Mouse (Mus musculus) forebrain, postnatal 0 days (tissue): Measurements from ENCODE around the gene Ankrd65. TPM values are rescaled to one million over a fixed set of nuclear protein-coding genes. Genes with fewer than 3 reads are reported as not detected.
A peak's percentile ranks its signal among the peaks of the same experiment; 100 is the strongest.

Experiments used
- ATAC-seq: fragments of 200-750 bp; cut with Nextera tagmentation; 2 replicates; pipeline ENCODE4 v1.8.0; 2017; ENCODE audit warnings: mild to moderate bottlenecking, moderate library complexity
- DNase-seq: peaks from one replicate; pipeline ENCODE4 v3.0.0-alpha.2; 2015
- H3K27ac ChIP-seq: fragments of 300-500 bp; sonication (generic); 2 replicates; pipeline ENCODE4 v1.5.1; 2014; ENCODE audit warnings: low read depth, mild to moderate bottlenecking, antibody characterized with exemption, low read length, moderate library complexity, mixed read lengths
- H3K27me3 ChIP-seq: fragments of 300-500 bp; sonication (generic); 2 replicates; pipeline ENCODE4 v1.6.1; 2014; ENCODE audit warnings: mild to moderate bottlenecking, low read length, mixed read lengths; ENCODE audit not compliant: insufficient read depth
- H3K36me3 ChIP-seq: fragments of 300-500 bp; sonication (generic); 2 replicates; pipeline ENCODE4 v1.6.1; 2014; ENCODE audit warnings: mild to moderate bottlenecking, moderate library complexity; ENCODE audit not compliant: insufficient read depth
- H3K4me1 ChIP-seq: fragments of 300-500 bp; sonication (generic); 2 replicates; pipeline ENCODE4 v1.6.1; 2014; ENCODE audit warnings: antibody characterized with exemption; ENCODE audit not compliant: insufficient read depth
- H3K4me2 ChIP-seq: fragments of 300-500 bp; sonication (generic); 2 replicates; pipeline ENCODE4 v1.6.1; 2014; ENCODE audit warnings: low read depth, mild to moderate bottlenecking, moderate library complexity
- H3K4me3 ChIP-seq: fragments of 300-500 bp; sonication (generic); 2 replicates; pipeline ENCODE4 v1.5.1; 2014; ENCODE audit warnings: low read depth, low read length, mixed read lengths
- H3K9ac ChIP-seq: fragments of 300-500 bp; sonication (generic); 2 replicates; pipeline ENCODE4 v1.6.1; 2014; ENCODE audit warnings: mild to moderate bottlenecking
- H3K9me3 ChIP-seq: fragments of 300-500 bp; sonication (generic); 2 replicates; pipeline ENCODE4 v1.6.1; 2016; ENCODE audit warnings: low read length
- CTCF ChIP-seq: sonication (generic); IDR thresholded peaks from 2 replicates; pipeline ENCODE4 v1.5.1; 2016; ENCODE audit warnings: antibody characterized with exemption, control low read depth, low read depth
- WGBS: fragments of 180-500 bp; shearing (Covaris S2); extraction: QIAGEN DNeasy Blood & Tissue Kit; methylation state at CpG from one replicate; pipeline ENCODE4 v1.1.7; 2014; 5-methylcytosine and 5-hydroxymethylcytosine counted together
- polyA plus RNA-seq: library from polyadenylated mRNA; unstranded; fragments of >200 nt; fragmentation: Nextera tagmentation; extraction: Ambion mirVana; gene quantifications from 2 replicates; pipeline ENCODE4 v1.2.1, GENCODE M21; 2015
- total RNA-seq: library from RNA; depleted of rRNA; stranded (reverse); fragments of >200 nt; gene quantifications from 2 replicates; pipeline ENCODE4 v1.2.3, GENCODE M21; 2014

The Ankrd65 gene
- total and polyA plus RNA-seq, 2 experiments from 2014 or later = not detected

DNA sequence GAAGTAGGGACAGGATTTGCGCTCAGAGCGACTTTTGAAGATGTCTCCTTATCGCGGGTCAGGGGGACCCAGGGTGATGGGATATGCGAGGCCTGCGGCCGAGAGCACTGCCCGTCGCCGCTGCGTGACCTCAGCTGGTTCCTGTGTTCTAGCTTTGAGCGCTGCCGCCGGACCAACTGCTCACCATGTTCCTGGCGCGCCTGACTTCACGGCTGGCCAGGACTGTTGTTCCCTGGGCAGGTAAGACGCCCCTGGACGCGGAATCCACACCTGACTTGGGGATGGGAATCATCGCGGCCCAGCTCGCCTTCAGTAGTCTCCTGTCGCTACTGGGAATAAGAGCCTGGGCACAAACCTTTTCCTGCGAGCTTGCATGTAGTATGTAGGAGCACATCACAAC is 41.6 kb downstream of the Ankrd65 start:
- Histone ChIP-seq H3K4me1 (0 out of 2 replicates have a peak, but pooled peaks cover 8% of the 10 kb centered on the region), H3K27me3 (no peaks in the 10 kb centered on the region), H3K4me2 (peak overlapping the region; percentile 81), H3K9ac (peak overlapping the region; percentile 69), H3K4me3 (peak overlapping the region; percentile 71), H3K27ac (peak overlapping the region; percentile 86), H3K36me3 (peaks cover 10% of the 10 kb centered on the region), H3K9me3 (no peaks in the 10 kb centered on the region)
- TF ChIP-seq CTCF = no peak
- no peak for DNase-seq
- 3% methylated on average over 25 of the region's 25 CpGs for WGBS
- ATAC-seq = no peak; the same call in 1 of the 2 replicates

GRCm38 (mm10) chr4:155832321-155832720 is 42.1 kb downstream of the Ankrd65 start:
- Histone ChIP-seq H3K4me1 (0 out of 2 replicates have a peak, but pooled peaks cover 8% of the 10 kb centered on the region), H3K4me3 (peak overlapping the region; percentile 71), H3K27me3 (no peaks in the 10 kb centered on the region), H3K27ac (no peak overlapping the region), H3K36me3 (peaks cover 7% of the 10 kb centered on the region; the same call in 1 of the 2 replicates), H3K9ac (peak overlapping the region; percentile 69), H3K9me3 (no peaks in the 10 kb centered on the region), H3K4me2 (peak overlapping the region; percentile 81)
- ATAC-seq (no peak), DNase-seq (no peak)
- TF ChIP-seq CTCF = no peak
- 55% methylated on average over 10 of the region's 10 CpGs for WGBS

- H3K4me2 ChIP-seq = no peak overlapping the region
- no peak overlapping the region for H3K4me3 ChIP-seq
- H3K27ac ChIP-seq = no peak overlapping the region
- H3K27me3 ChIP-seq = no peaks in the 10 kb centered on the region
- WGBS = 87% methylated on average over 4 of the region's 4 CpGs
- H3K4me1 ChIP-seq = 0 out of 2 replicates have a peak, but pooled peaks cover 8% of the 10 kb centered on the region
- ATAC-seq = no peak
- DNase-seq = no peak
- TF ChIP-seq CTCF = no peak
- no peaks in the 10 kb centered on the region for H3K9me3 ChIP-seq
- H3K9ac ChIP-seq = no peak overlapping the region
- H3K36me3 ChIP-seq = peaks cover 7% of the 10 kb centered on the region; the same call in 1 of the 2 replicates
Measured at GRCm38 (mm10) chr4:155833234-155833633, 43.0 kb downstream of the Ankrd65 start.

GRCm38 (mm10) chr4:155833836-155834235 is 43.6 kb downstream of the Ankrd65 start:
- no peaks in the 10 kb centered on the region for H3K9me3 ChIP-seq
- 0 out of 2 replicates have a peak, but pooled peaks cover 8% of the 10 kb centered on the region for H3K4me1 ChIP-seq
- peak; percentile 69 for TF ChIP-seq CTCF
- H3K9ac ChIP-seq = no peak overlapping the region
- DNase-seq (peak; percentile 79), ATAC-seq (peak; percentile 6)
- 35% methylated on average over 2 of the region's 2 CpGs for WGBS
- peak overlapping the region; percentile 15; the same call in 1 of the 2 replicates for H3K27ac ChIP-seq
- no peak overlapping the region for H3K4me3 ChIP-seq
- H3K4me2 ChIP-seq = no peak overlapping the region
- no peaks in the 10 kb centered on the region for H3K27me3 ChIP-seq
- peaks cover 7% of the 10 kb centered on the region; the same call in 1 of the 2 replicates for H3K36me3 ChIP-seq

GRCm38 (mm10) chr4:155837404-155838010 is 47.3 kb downstream of the Ankrd65 start:
- Histone ChIP-seq H3K27ac (no peak overlapping the region), H3K4me2 (no peak overlapping the region), H3K9ac (no peak overlapping the region), H3K36me3 (peaks cover 9% of the 10 kb centered on the region; the same call in 1 of the 2 replicates), H3K27me3 (no peaks in the 10 kb centered on the region), H3K4me3 (no peak overlapping the region), H3K4me1 (0 out of 2 replicates have a peak, but pooled peaks cover 2% of the 10 kb centered on the region), H3K9me3 (no peaks in the 10 kb centered on the region)
- WGBS = 80% methylated on average over 11 of the region's 11 CpGs
- ATAC-seq (no peak), DNase-seq (no peak)
- TF ChIP-seq CTCF = no peak

DNA sequence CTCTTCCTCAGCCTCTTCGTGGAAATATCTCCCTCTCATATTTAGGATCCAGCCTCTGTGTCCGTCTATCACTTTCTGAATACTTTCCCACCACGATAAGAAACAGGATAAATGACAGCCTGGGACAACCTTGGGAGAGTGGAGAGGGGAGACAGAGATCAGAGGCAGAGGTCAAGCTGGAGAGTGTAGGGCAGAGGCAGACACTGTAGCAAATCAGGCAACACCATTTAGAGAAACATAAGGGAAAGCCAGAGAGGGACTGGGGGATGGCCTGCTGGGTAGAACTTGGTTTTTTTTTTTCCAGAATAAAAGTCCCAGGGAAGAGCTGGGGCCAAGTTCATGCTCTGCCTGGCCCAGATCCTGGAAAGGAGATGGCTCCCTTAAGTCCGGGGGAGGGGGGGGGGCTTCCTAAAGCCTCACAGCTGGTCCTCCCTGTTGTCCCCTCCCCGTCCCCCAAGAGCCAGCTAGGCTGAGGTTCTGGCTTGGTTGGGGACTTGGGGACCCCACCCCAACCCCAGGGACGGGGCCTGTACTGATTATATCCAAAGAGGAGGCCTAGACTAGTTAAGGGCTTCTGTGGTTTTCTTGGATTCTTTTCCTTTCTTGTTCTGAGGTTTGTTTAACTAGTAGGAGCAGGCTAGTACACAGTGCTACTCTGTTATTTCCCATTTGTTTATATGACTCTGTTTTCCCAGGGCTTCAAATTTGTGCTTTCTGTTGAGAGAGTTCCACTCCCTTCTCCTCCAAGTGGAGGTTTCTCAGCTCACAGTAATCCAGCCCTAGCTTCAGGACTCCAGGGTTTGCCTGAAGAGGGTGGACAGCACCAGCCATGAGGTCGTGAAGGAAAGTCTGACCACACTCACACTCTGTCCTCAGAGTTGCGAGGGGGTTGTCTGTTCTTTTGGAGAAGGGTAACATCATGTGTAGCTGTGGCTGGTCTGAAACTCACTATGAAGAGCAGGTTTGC is 48.2 kb downstream of the Ankrd65 start:
- ATAC-seq (no peak), DNase-seq (no peak)
- no peak overlapping the region for H3K4me2 ChIP-seq
- 59% methylated on average over 8 of the region's 8 CpGs for WGBS
- H3K27ac ChIP-seq = 0 out of 2 replicates have a peak overlapping the region, but pooled peaks have one; percentile 15
- H3K27me3 ChIP-seq = no peaks in the 10 kb centered on the region
- H3K9ac ChIP-seq = no peak overlapping the region
- 0 out of 2 replicates have a peak, but pooled peaks cover 4% of the 10 kb centered on the region for H3K36me3 ChIP-seq
- no peak for TF ChIP-seq CTCF
- H3K4me1 ChIP-seq = no peaks in the 10 kb centered on the region
- H3K4me3 ChIP-seq = no peak overlapping the region
- no peaks in the 10 kb centered on the region for H3K9me3 ChIP-seq
